Mouse (Mus musculus): ENCODE measurements around the gene 1700001O22Rik.

Gene 1700001O22Rik

GRCm38 (mm10) chr2:30753219-30753618, 50.2 kb downstream of the 1700001O22Rik start:
- DNase-seq (ENCODE audit: low read depth): no peak

GRCm38 (mm10) chr2:30752471-30752870, 51.0 kb downstream of the 1700001O22Rik start:
- DNase-seq (ENCODE audit: low read depth): no peak

GRCm38 (mm10) chr2:30750025-30750424, 53.4 kb downstream of the 1700001O22Rik start:
- DNase-seq (ENCODE audit: low read depth): no peak

- DNase-seq (ENCODE audit: low read depth): no peak
Observed at GRCm38 (mm10) chr2:30747602-30748162, 55.8 kb downstream of the 1700001O22Rik start.

Data from 416B (cell line).